Mouse (Mus musculus) common myeloid progenitor, adult 5-6 weeks (primary cell): ENCODE results near the gene Gatd1. TPM values are rescaled to one million over a fixed set of nuclear protein-coding genes. Genes with fewer than 3 reads are reported as not detected.

Experiments
- ATAC-seq: replicated peaks from 2 replicates; pipeline ENCODE4 v1.8.0; 2016; ENCODE audit warnings: low read depth, mild to moderate bottlenecking, moderate TSS enrichment, inconsistent platforms; ENCODE audit not compliant: poor library complexity, severe bottlenecking
- total RNA-seq: library from RNA; stranded (forward); fragments of 200-1000, 187-1606 nt; gene quantifications from 2 replicates; pipeline ENCODE4 v1.2.3, GENCODE M21; 2017

The Gatd1 gene
- total RNA-seq, 1 experiment from 2014 or later, result 12.7 TPM

DNA sequence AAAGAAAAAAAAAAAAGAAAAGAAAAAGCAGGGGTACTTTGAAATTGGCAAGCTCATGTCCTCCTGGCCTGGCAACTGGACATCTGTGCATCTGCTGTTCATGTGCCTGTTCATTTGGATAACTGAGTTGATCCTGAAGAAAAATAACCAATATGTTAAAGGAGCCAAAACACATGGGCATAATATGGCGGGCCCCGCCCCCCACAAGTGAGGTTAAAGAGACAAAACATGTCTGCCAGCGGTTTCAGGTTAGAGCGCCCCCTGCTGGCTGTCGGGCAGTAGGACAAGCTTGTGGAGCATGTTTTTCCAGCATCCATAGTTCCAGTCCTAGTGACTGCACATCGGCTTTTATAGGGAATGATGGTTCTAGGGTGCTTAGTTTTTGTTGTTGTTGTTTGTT, 19.2 kb downstream of the Gatd1 start:
- ATAC-seq, result 0 out of 2 replicates have a peak, but pooled peaks have one; percentile 13

DNA sequence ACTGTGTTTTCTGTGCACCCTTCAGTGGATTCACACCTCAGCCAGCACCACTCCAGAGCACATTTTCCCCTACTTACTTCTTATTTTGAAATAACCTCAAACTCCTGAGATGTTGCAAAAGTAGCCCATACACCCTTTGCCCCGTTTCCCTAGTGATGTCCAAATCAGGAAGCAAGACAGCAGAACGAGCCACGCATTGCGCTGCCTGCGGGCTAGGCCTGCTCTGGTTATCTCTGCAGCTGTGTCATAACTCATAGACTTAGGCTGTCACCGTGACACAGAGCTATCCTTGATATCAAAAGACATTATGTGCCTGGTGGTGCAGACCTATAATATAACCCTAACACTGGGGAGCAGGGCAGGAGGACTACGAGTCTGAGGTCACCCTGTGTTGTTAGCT, 19.8 kb downstream of the Gatd1 start:
- peak; percentile 60 for ATAC-seq

- peak; percentile 42 for ATAC-seq
Observed at GRCm38 (mm10) chr7:141392552-141393222, 21.2 kb downstream of the Gatd1 start.

- ATAC-seq, result peak; percentile 78
Observed at GRCm38 (mm10) chr7:141391625-141392551, 22.0 kb downstream of the Gatd1 start, which contains the start of gene Taldo1. Gene Taldo1 (plus strand): TSS chr7:141392199.

DNA sequence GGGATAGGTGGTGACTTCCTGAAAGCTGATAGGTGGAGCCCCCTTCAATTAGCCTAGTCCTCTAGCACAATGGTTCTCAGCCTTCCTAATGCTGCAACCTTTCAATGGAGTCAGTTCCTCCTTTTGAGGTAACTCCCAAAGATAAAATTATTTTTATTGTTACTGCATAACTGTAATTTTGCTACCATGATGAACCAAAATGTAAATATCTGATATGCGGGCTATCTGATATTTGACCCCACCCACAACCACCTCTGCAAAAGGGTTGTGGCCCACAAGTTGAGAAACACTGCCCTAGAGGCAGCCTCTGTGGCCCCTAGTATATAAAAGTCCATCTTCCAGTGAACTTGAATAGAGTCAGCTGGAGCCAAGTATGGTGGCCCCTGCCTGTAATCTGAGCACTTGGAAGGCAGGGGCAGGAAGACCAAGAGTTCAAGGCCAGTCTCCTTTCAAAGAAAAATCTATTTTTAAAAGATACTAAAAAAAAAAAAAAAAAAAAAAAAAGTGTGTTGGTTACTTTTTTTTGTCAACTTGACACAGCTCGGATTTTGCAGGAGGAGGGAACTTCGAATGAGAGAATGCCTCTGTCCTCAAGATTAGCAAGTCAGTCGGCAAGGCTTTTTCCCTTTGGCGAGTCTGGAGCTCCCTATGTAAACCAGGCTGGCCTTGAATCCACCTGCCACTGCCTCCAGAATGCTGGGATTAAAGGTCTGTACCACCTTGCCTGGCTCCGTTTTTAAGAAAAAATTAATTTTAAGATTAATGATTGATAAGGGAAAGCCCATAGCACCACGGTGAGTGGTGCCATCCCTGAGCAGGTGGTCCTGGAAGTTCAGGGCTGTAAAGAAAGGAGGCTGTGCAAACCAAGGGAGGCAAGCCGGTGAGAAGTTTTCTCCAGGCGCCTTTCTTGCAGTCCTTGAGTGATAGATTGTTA, 23.3 kb downstream of the Gatd1 start:
- ATAC-seq, result no peak

GRCm38 (mm10) chr7:141388487-141389109, 25.3 kb downstream of the Gatd1 start:
- no peak for ATAC-seq

GRCm38 (mm10) chr7:141387807-141388486, 26.0 kb downstream of the Gatd1 start:
- ATAC-seq, result no peak

GRCm38 (mm10) chr7:141381068-141381835, 32.7 kb downstream of the Gatd1 start:
- peak; percentile 51 for ATAC-seq

- peak; percentile 69 for ATAC-seq
Observed at GRCm38 (mm10) chr7:141379584-141379983, 34.4 kb downstream of the Gatd1 start.

GRCm38 (mm10) chr7:141374399-141374798, 39.5 kb downstream of the Gatd1 start:
- ATAC-seq, result no peak

GRCm38 (mm10) chr7:141373611-141374010, 40.3 kb downstream of the Gatd1 start:
- ATAC-seq, result no peak

- peak; percentile 59 for ATAC-seq
Observed at GRCm38 (mm10) chr7:141371942-141372595, 41.9 kb downstream of the Gatd1 start.

- peak; percentile 40 for ATAC-seq
Observed at GRCm38 (mm10) chr7:141369918-141370317, 44.0 kb downstream of the Gatd1 start.

DNA sequence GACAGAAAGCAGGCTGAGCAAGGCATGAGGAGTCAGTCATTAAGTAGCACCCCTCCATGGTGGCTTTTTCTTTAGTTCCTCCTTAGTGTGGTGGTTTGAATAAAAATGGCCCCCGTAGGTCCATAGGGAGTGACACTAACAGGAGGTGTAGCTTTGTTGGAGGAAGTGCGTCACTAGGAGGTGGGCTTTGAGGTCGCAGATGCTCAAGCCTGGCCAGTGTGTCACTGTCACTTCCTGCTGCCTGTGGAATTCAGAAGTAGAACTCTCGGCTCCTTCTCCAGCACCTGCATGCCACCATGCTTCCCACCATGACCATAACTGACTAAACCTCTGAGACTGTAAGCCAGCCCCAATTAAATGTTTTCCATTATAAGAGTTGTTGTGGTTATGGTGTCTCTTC, 46.6 kb downstream of the Gatd1 start:
- ATAC-seq, result no peak

DNA sequence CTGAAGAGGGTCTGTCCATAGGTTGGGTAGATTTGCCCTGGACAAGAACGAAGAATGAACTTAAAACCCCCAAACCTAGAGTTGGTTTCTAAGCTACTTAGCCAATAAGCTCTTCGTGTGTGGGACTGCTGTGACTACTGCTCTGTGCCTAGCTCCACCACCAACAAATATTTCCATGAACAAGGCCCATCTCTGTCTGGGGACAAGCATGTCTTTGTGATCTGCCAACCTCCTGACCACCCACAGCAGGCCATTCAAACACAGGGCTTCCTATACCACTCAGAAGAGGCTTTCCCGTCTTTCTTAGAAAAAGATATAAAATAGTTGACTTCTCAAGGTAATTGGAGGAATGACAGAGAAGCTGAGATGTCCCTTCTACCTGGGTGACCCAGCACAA, 48.9 kb downstream of the Gatd1 start:
- no peak for ATAC-seq

DNA sequence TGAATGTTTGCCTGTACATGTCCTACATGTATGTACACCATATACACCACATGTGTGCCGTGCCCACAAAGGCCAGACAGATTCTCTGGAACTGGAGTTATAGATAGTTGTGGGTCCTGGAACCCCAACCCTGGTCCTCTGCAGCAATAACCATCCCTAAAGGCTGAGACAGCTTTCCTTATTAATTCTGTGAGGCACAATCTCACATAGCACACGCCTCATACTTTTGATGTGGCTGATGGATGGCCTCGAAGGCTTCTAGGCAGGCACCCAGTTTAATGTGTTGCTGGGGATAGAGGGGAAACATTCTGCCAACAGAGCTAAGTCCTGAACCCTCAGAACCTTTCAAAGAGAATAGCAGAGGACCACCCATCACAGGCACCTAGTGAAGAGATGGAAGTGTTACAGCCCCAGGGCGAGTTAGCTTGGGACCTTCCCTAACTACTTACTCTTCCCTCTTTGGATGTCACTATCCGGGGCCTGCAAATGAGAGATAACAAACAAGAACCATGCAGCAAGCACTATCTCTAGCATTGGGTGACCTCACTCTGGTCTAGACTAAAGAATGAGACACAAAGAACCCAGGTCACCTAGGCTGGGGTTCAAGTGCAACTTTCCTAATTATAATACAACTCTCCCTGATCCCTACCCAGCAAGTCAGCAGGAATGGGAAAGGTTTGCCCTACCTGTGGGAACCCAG, 49.4 kb downstream of the Gatd1 start:
- ATAC-seq, result peak; percentile 55; the same call in 1 of the 2 replicates

- no peak for ATAC-seq
Observed at GRCm38 (mm10) chr7:141363752-141364125, 50.2 kb downstream of the Gatd1 start.
